Mouse (Mus musculus): Measurements from ENCODE around the gene Setd1a. TPM values are rescaled to one million over a fixed set of nuclear protein-coding genes. Genes with fewer than 3 reads are reported as not detected.

Setd1a gene
- polyA plus RNA-seq, 1 experiment from 2014 or later: 14.7 TPM

GRCm38 (mm10) chr7:127751619-127752018 is 24.9 kb upstream of the Setd1a start:
- Histone ChIP-seq H3K36me3 (peaks cover 90% of the 10 kb centered on the region), H3K4me1 (peaks cover 29% of the 10 kb centered on the region), H3K4me3 (no peak overlapping the region), H3K27me3 (ENCODE audit: low read depth, poor library complexity, severe bottlenecking) (no peaks in the 10 kb centered on the region), H3K27ac (replicated peaks) (no peak overlapping the region), H3K9me3 (replicated peaks) (no peaks in the 10 kb centered on the region)
- WGBS: 96% methylated on average over 5 of the region's 5 CpGs
- DNase-seq (ENCODE audit: low spot score): no peak

GRCm38 (mm10) chr7:127752069-127752468 is 24.4 kb upstream of the Setd1a start:
- Histone ChIP-seq H3K27me3 (ENCODE audit: low read depth, poor library complexity, severe bottlenecking) (no peaks in the 10 kb centered on the region), H3K36me3 (peaks cover 94% of the 10 kb centered on the region), H3K27ac (replicated peaks) (no peak overlapping the region), H3K4me3 (no peak overlapping the region), H3K9me3 (replicated peaks) (no peaks in the 10 kb centered on the region), H3K4me1 (peaks cover 26% of the 10 kb centered on the region)
- 93% methylated on average over 27 of the region's 27 CpGs for WGBS
- DNase-seq (ENCODE audit: low spot score): no peak

GRCm38 (mm10) chr7:127753158-127753557 is 23.3 kb upstream of the Setd1a start:
- Histone ChIP-seq H3K9me3 (replicated peaks) (no peaks in the 10 kb centered on the region), H3K27ac (replicated peaks) (no peak overlapping the region), H3K4me1 (peaks cover 16% of the 10 kb centered on the region), H3K27me3 (ENCODE audit: low read depth, poor library complexity, severe bottlenecking) (no peaks in the 10 kb centered on the region), H3K36me3 (peaks cover 100% of the 10 kb centered on the region), H3K4me3 (no peak overlapping the region)
- WGBS: 86% methylated on average over 5 of the region's 5 CpGs
- DNase-seq (ENCODE audit: low spot score): no peak

GRCm38 (mm10) chr7:127753741-127754140 is 22.7 kb upstream of the Setd1a start:
- Histone ChIP-seq H3K36me3 (peaks cover 100% of the 10 kb centered on the region), H3K4me3 (no peak overlapping the region), H3K27ac (replicated peaks) (no peak overlapping the region), H3K9me3 (replicated peaks) (no peaks in the 10 kb centered on the region), H3K4me1 (peaks cover 13% of the 10 kb centered on the region), H3K27me3 (ENCODE audit: low read depth, poor library complexity, severe bottlenecking) (no peaks in the 10 kb centered on the region)
- 95% methylated on average over 7 of the region's 7 CpGs for WGBS
- no peak for DNase-seq (ENCODE audit: low spot score)

GRCm38 (mm10) chr7:127759716-127760115 is 16.8 kb upstream of the Setd1a start:
- Histone ChIP-seq H3K27ac (replicated peaks) (no peak overlapping the region), H3K36me3 (peaks cover 98% of the 10 kb centered on the region), H3K4me3 (no peak overlapping the region), H3K9me3 (replicated peaks) (no peaks in the 10 kb centered on the region), H3K27me3 (ENCODE audit: low read depth, poor library complexity, severe bottlenecking) (no peaks in the 10 kb centered on the region), H3K4me1 (peaks cover 8% of the 10 kb centered on the region; the same call in 1 of the 2 replicates)
- 69% methylated on average over 6 of the region's 6 CpGs for WGBS
- DNase-seq (ENCODE audit: low spot score): no peak

GRCm38 (mm10) chr7:127760478-127760877 is 16.0 kb upstream of the Setd1a start:
- Histone ChIP-seq H3K4me1 (peaks cover 8% of the 10 kb centered on the region; the same call in 1 of the 2 replicates), H3K9me3 (replicated peaks) (no peaks in the 10 kb centered on the region), H3K27ac (replicated peaks) (no peak overlapping the region), H3K4me3 (no peak overlapping the region), H3K36me3 (peaks cover 98% of the 10 kb centered on the region), H3K27me3 (ENCODE audit: low read depth, poor library complexity, severe bottlenecking) (no peaks in the 10 kb centered on the region)
- no peak for DNase-seq (ENCODE audit: low spot score)
- WGBS: 96% methylated on average over 3 of the region's 3 CpGs

GRCm38 (mm10) chr7:127761026-127761425 is 15.4 kb upstream of the Setd1a start:
- Histone ChIP-seq H3K27ac (replicated peaks) (no peak overlapping the region), H3K4me3 (no peak overlapping the region), H3K9me3 (replicated peaks) (no peaks in the 10 kb centered on the region), H3K27me3 (ENCODE audit: low read depth, poor library complexity, severe bottlenecking) (no peaks in the 10 kb centered on the region), H3K4me1 (peaks cover 8% of the 10 kb centered on the region; the same call in 1 of the 2 replicates), H3K36me3 (peaks cover 98% of the 10 kb centered on the region)
- 50% methylated on average over 7 of the region's 7 CpGs for WGBS
- peak; percentile 68 for DNase-seq (ENCODE audit: low spot score)

- no peaks in the 10 kb centered on the region for H3K27me3 ChIP-seq (ENCODE audit: low read depth, poor library complexity, severe bottlenecking)
- no peak overlapping the region for H3K4me3 ChIP-seq
- 91% methylated on average over 4 of the region's 4 CpGs for WGBS
- DNase-seq (ENCODE audit: low spot score): no peak
- H3K9me3 ChIP-seq (replicated peaks): no peaks in the 10 kb centered on the region
- no peak overlapping the region for H3K27ac ChIP-seq (replicated peaks)
- peaks cover 11% of the 10 kb centered on the region for H3K4me1 ChIP-seq
- H3K36me3 ChIP-seq: peaks cover 98% of the 10 kb centered on the region
Measured at GRCm38 (mm10) chr7:127763642-127764041, 12.8 kb upstream of the Setd1a start.

- H3K4me3 ChIP-seq: no peak overlapping the region
- no peak overlapping the region for H3K27ac ChIP-seq (replicated peaks)
- peaks cover 32% of the 10 kb centered on the region for H3K4me1 ChIP-seq
- H3K36me3 ChIP-seq: peaks cover 77% of the 10 kb centered on the region
- H3K9me3 ChIP-seq (replicated peaks): no peaks in the 10 kb centered on the region
- no peak for DNase-seq (ENCODE audit: low spot score)
- WGBS: 94% methylated on average over 2 of the region's 2 CpGs
- H3K27me3 ChIP-seq (ENCODE audit: low read depth, poor library complexity, severe bottlenecking): no peaks in the 10 kb centered on the region
Measured at GRCm38 (mm10) chr7:127765756-127766155, 10.7 kb upstream of the Setd1a start.

- WGBS: 86% methylated on average over 17 of the region's 17 CpGs
- Histone ChIP-seq H3K27ac (replicated peaks) (no peak overlapping the region), H3K4me1 (peaks cover 39% of the 10 kb centered on the region), H3K9me3 (replicated peaks) (no peaks in the 10 kb centered on the region), H3K36me3 (peaks cover 64% of the 10 kb centered on the region), H3K27me3 (ENCODE audit: low read depth, poor library complexity, severe bottlenecking) (no peaks in the 10 kb centered on the region), H3K4me3 (no peak overlapping the region)
- no peak for DNase-seq (ENCODE audit: low spot score)
Measured at GRCm38 (mm10) chr7:127766851-127767609, 9.4 kb upstream of the Setd1a start.

- DNase-seq (ENCODE audit: low spot score): no peak
- H3K27me3 ChIP-seq (ENCODE audit: low read depth, poor library complexity, severe bottlenecking): no peaks in the 10 kb centered on the region
- peaks cover 39% of the 10 kb centered on the region for H3K4me1 ChIP-seq
- no peaks in the 10 kb centered on the region for H3K9me3 ChIP-seq (replicated peaks)
- 93% methylated on average over 19 of the region's 19 CpGs for WGBS
- 0 out of 2 replicates have a peak overlapping the region, but pooled peaks have one; percentile 5 for H3K4me3 ChIP-seq
- peak overlapping the region; percentile 68; the same call in 1 of the 2 replicates for H3K27ac ChIP-seq (replicated peaks)
- H3K36me3 ChIP-seq: peaks cover 56% of the 10 kb centered on the region
Measured at GRCm38 (mm10) chr7:127767671-127768345, 8.7 kb upstream of the Setd1a start.

GRCm38 (mm10) chr7:127768346-127768996 is 8.0 kb upstream of the Setd1a start:
- Histone ChIP-seq H3K4me3 (peak overlapping the region; percentile 61), H3K9me3 (replicated peaks) (no peaks in the 10 kb centered on the region), H3K4me1 (peaks cover 39% of the 10 kb centered on the region), H3K36me3 (peaks cover 51% of the 10 kb centered on the region), H3K27me3 (ENCODE audit: low read depth, poor library complexity, severe bottlenecking) (no peaks in the 10 kb centered on the region), H3K27ac (replicated peaks) (peak overlapping the region; percentile 68)
- no peak for DNase-seq (ENCODE audit: low spot score)
- WGBS: 48% methylated on average over 13 of the region's 13 CpGs

Data from midbrain, embryonic 10.5 days (tissue).